Mouse (Mus musculus): ENCODE data around the gene Ncf2. TPM values are rescaled to one million over a fixed set of nuclear protein-coding genes. Genes with fewer than 3 reads are reported as not detected.
A peak's percentile ranks its signal among the peaks of the same experiment; 100 is the strongest.
"Not testable (repeated sequence)": the region's sequence is repeated elsewhere in the genome, so short reads cannot be mapped to it uniquely, and the experiment has no call there.

Ncf2 gene
- polyA plus RNA-seq, 1 experiment from 2014 or later, result 6.1 TPM

DNA sequence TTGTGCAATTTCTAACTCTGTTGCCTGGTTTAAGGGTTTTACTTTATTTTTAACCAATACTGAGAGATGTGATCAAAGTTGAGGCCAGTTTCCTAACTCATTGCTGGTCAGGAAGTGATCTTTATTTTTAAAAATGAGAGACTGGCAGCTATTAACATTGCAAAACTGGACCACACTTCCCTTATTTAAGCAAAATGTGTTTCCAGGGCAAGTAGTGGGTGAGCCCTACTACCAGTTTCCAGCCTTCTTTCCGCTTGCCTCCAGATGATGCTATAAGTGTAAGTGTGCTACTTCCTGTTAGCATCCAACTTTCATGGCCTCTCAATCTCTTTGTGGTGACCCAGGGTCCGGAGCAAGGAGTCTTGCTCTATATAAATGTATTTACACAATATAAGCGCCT, 25.4 kb upstream of the Ncf2 start:
- not testable (repeated sequence) for H3K27me3 ChIP-seq (replicated peaks; ENCODE audit: control insufficient read depth, insufficient read depth, low read length); DNase-seq (ENCODE audit: low spot score); H3K4me3 ChIP-seq (ENCODE audit: low read depth, low read length); ATAC-seq (replicated peaks; ENCODE audit: low FRiP score, low TSS enrichment, low read depth); H3K4me2 ChIP-seq (ENCODE audit: low read length); H3K27ac ChIP-seq (ENCODE audit: low read depth); H3K9ac ChIP-seq (ENCODE audit: low read length); H3K9me3 ChIP-seq (ENCODE audit: control insufficient read depth, low read length); H3K4me1 ChIP-seq (replicated peaks; ENCODE audit: control insufficient read depth, insufficient read depth, low read length)
- peaks cover 65% of the 10 kb centered on the region for H3K36me3 ChIP-seq (ENCODE audit: control insufficient read depth, insufficient read depth, low read length)
- 82% methylated on average over 3 of the region's 3 CpGs for WGBS

GRCm38 (mm10) chr1:152779071-152779737, 20.8 kb upstream of the Ncf2 start:
- Histone ChIP-seq H3K27ac (ENCODE audit: low read depth) (no peak overlapping the region), H3K9ac (ENCODE audit: low read length) (no peak overlapping the region), H3K9me3 (ENCODE audit: control insufficient read depth, low read length) (no peaks in the 10 kb centered on the region), H3K4me3 (ENCODE audit: low read depth, low read length) (no peak overlapping the region), H3K27me3 (replicated peaks; ENCODE audit: control insufficient read depth, insufficient read depth, low read length) (no peaks in the 10 kb centered on the region), H3K36me3 (ENCODE audit: control insufficient read depth, insufficient read depth, low read length) (peaks cover 24% of the 10 kb centered on the region), H3K4me1 (replicated peaks; ENCODE audit: control insufficient read depth, insufficient read depth, low read length) (no peaks in the 10 kb centered on the region), H3K4me2 (ENCODE audit: low read length) (no peak overlapping the region)
- 38% methylated on average over 10 of the region's 10 CpGs for whole genome bisulfite sequencing
- DNase-seq (ENCODE audit: low spot score) (peak; percentile 83), ATAC-seq (replicated peaks; ENCODE audit: low FRiP score, low TSS enrichment, low read depth) (peak; percentile 67; the same call in 1 of the 2 replicates)

GRCm38 (mm10) chr1:152784620-152785019, 15.4 kb upstream of the Ncf2 start:
- H3K4me3 ChIP-seq (ENCODE audit: low read depth, low read length), result no peak overlapping the region
- H3K9me3 ChIP-seq (ENCODE audit: control insufficient read depth, low read length), result no peaks in the 10 kb centered on the region
- ATAC-seq (replicated peaks; ENCODE audit: low FRiP score, low TSS enrichment, low read depth) (no peak), DNase-seq (ENCODE audit: low spot score) (no peak)
- no peak overlapping the region for H3K9ac ChIP-seq (ENCODE audit: low read length)
- H3K27ac ChIP-seq (ENCODE audit: low read depth), result no peak overlapping the region
- H3K36me3 ChIP-seq (ENCODE audit: control insufficient read depth, insufficient read depth, low read length), result no peaks in the 10 kb centered on the region
- 92% methylated on average over 8 of the region's 8 CpGs for WGBS
- H3K27me3 ChIP-seq (replicated peaks; ENCODE audit: control insufficient read depth, insufficient read depth, low read length), result no peaks in the 10 kb centered on the region
- no peaks in the 10 kb centered on the region for H3K4me1 ChIP-seq (replicated peaks; ENCODE audit: control insufficient read depth, insufficient read depth, low read length)
- no peak overlapping the region for H3K4me2 ChIP-seq (ENCODE audit: low read length)

- not testable (repeated sequence) for H3K4me1 ChIP-seq (replicated peaks; ENCODE audit: control insufficient read depth, insufficient read depth, low read length)
Observed at GRCm38 (mm10) chr1:152785446-152785845, 14.5 kb upstream of the Ncf2 start.

DNA sequence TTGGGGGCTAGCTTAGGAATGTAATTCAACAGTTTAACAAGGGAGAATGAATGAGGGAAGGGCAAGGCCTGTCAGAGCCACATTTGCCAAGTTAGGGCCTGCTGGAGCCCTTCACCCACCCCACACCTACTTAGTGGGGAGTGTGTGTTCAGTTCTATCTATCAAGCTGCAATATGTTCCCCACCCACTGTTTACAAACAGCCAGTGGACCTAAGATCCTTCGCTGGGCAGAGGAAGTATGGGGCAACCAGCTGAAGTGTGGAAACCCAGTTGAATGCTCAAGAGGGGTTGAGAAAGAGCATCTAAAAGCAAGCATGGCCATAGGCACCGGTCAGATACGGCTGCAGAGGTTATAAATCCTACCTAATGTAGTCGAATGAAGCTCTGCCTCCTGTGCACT, 13.0 kb upstream of the Ncf2 start:
- Histone ChIP-seq H3K4me2 (ENCODE audit: low read length) (no peak overlapping the region), H3K4me1 (replicated peaks; ENCODE audit: control insufficient read depth, insufficient read depth, low read length) (no peaks in the 10 kb centered on the region), H3K9ac (ENCODE audit: low read length) (no peak overlapping the region), H3K4me3 (ENCODE audit: low read depth, low read length) (no peak overlapping the region), H3K36me3 (ENCODE audit: control insufficient read depth, insufficient read depth, low read length) (no peaks in the 10 kb centered on the region), H3K9me3 (ENCODE audit: control insufficient read depth, low read length) (no peaks in the 10 kb centered on the region), H3K27me3 (replicated peaks; ENCODE audit: control insufficient read depth, insufficient read depth, low read length) (no peaks in the 10 kb centered on the region), H3K27ac (ENCODE audit: low read depth) (no peak overlapping the region)
- ATAC-seq (replicated peaks; ENCODE audit: low FRiP score, low TSS enrichment, low read depth) (no peak), DNase-seq (ENCODE audit: low spot score) (no peak)
- WGBS, result 74% methylated on average over 4 of the region's 4 CpGs

More at GRCm38 (mm10) chr1:152785446-152785845, 14.5 kb upstream of the Ncf2 start:
- H3K27me3 ChIP-seq (replicated peaks; ENCODE audit: control insufficient read depth, insufficient read depth, low read length); DNase-seq (ENCODE audit: low spot score); H3K4me3 ChIP-seq (ENCODE audit: low read depth, low read length); H3K27ac ChIP-seq (ENCODE audit: low read depth); H3K9me3 ChIP-seq (ENCODE audit: control insufficient read depth, low read length); H3K9ac ChIP-seq (ENCODE audit: low read length); H3K36me3 ChIP-seq (ENCODE audit: control insufficient read depth, insufficient read depth, low read length); ATAC-seq (replicated peaks; ENCODE audit: low FRiP score, low TSS enrichment, low read depth); H3K4me2 ChIP-seq (ENCODE audit: low read length): not testable (repeated sequence)
- 78% methylated on average over 3 of the region's 3 CpGs for WGBS

- DNase-seq (ENCODE audit: low spot score) (no peak), ATAC-seq (replicated peaks; ENCODE audit: low FRiP score, low TSS enrichment, low read depth) (no peak)
- no peaks in the 10 kb centered on the region for H3K4me1 ChIP-seq (replicated peaks; ENCODE audit: control insufficient read depth, insufficient read depth, low read length)
Observed at GRCm38 (mm10) chr1:152788121-152788660, 11.8 kb upstream of the Ncf2 start.

GRCm38 (mm10) chr1:152790254-152790653, 9.7 kb upstream of the Ncf2 start:
- 24% methylated on average over 12 of the region's 12 CpGs for WGBS
- H3K4me1 ChIP-seq (replicated peaks; ENCODE audit: control insufficient read depth, insufficient read depth, low read length), result no peaks in the 10 kb centered on the region
- ATAC-seq (replicated peaks; ENCODE audit: low FRiP score, low TSS enrichment, low read depth), result peak; percentile 61
- peaks cover 2% of the 10 kb centered on the region; the same call in 1 of the 2 replicates for H3K9me3 ChIP-seq (ENCODE audit: control insufficient read depth, low read length)
- H3K27ac ChIP-seq (ENCODE audit: low read depth), result no peak overlapping the region
- no peak overlapping the region for H3K9ac ChIP-seq (ENCODE audit: low read length)
- no peaks in the 10 kb centered on the region for H3K27me3 ChIP-seq (replicated peaks; ENCODE audit: control insufficient read depth, insufficient read depth, low read length)
- DNase-seq (ENCODE audit: low spot score), result no peak
- no peaks in the 10 kb centered on the region for H3K36me3 ChIP-seq (ENCODE audit: control insufficient read depth, insufficient read depth, low read length)
- no peak overlapping the region for H3K4me3 ChIP-seq (ENCODE audit: low read depth, low read length)
- 0 out of 2 replicates have a peak overlapping the region, but pooled peaks have one; percentile 26 for H3K4me2 ChIP-seq (ENCODE audit: low read length)

More at GRCm38 (mm10) chr1:152788121-152788660, 11.8 kb upstream of the Ncf2 start:
- no peaks in the 10 kb centered on the region for H3K9me3 ChIP-seq (ENCODE audit: control insufficient read depth, low read length)
- H3K9ac ChIP-seq (ENCODE audit: low read length), result no peak overlapping the region
- no peaks in the 10 kb centered on the region for H3K27me3 ChIP-seq (replicated peaks; ENCODE audit: control insufficient read depth, insufficient read depth, low read length)
- no peak overlapping the region for H3K4me3 ChIP-seq (ENCODE audit: low read depth, low read length)
- no peak overlapping the region for H3K4me2 ChIP-seq (ENCODE audit: low read length)
- H3K27ac ChIP-seq (ENCODE audit: low read depth), result no peak overlapping the region
- WGBS, result 32% methylated on average over 4 of the region's 4 CpGs
- no peaks in the 10 kb centered on the region for H3K36me3 ChIP-seq (ENCODE audit: control insufficient read depth, insufficient read depth, low read length)

GRCm38 (mm10) chr1:152790821-152791220, 9.2 kb upstream of the Ncf2 start:
- H3K27ac ChIP-seq (ENCODE audit: low read depth), result no peak overlapping the region
- ATAC-seq (replicated peaks; ENCODE audit: low FRiP score, low TSS enrichment, low read depth), result 0 out of 2 replicates have a peak, but pooled peaks have one; percentile 45
- H3K4me3 ChIP-seq (ENCODE audit: low read depth, low read length), result no peak overlapping the region
- 17% methylated on average over 6 of the region's 6 CpGs for WGBS
- H3K4me2 ChIP-seq (ENCODE audit: low read length), result no peak overlapping the region
- H3K9me3 ChIP-seq (ENCODE audit: control insufficient read depth, low read length), result peaks cover 2% of the 10 kb centered on the region; the same call in 1 of the 2 replicates
- no peak for DNase-seq (ENCODE audit: low spot score)
- no peaks in the 10 kb centered on the region for H3K27me3 ChIP-seq (replicated peaks; ENCODE audit: control insufficient read depth, insufficient read depth, low read length)
- H3K4me1 ChIP-seq (replicated peaks; ENCODE audit: control insufficient read depth, insufficient read depth, low read length), result no peaks in the 10 kb centered on the region
- no peak overlapping the region for H3K9ac ChIP-seq (ENCODE audit: low read length)
- H3K36me3 ChIP-seq (ENCODE audit: control insufficient read depth, insufficient read depth, low read length), result no peaks in the 10 kb centered on the region

GRCm38 (mm10) chr1:152791269-152791668, 8.7 kb upstream of the Ncf2 start:
- no peak; the same call in 1 of the 2 replicates for ATAC-seq (replicated peaks; ENCODE audit: low FRiP score, low TSS enrichment, low read depth)
- 33% methylated on average over 4 of the region's 4 CpGs for WGBS
- H3K36me3 ChIP-seq (ENCODE audit: control insufficient read depth, insufficient read depth, low read length), result no peaks in the 10 kb centered on the region
- no peak overlapping the region for H3K9ac ChIP-seq (ENCODE audit: low read length)
- H3K4me1 ChIP-seq (replicated peaks; ENCODE audit: control insufficient read depth, insufficient read depth, low read length), result no peaks in the 10 kb centered on the region
- no peaks in the 10 kb centered on the region for H3K27me3 ChIP-seq (replicated peaks; ENCODE audit: control insufficient read depth, insufficient read depth, low read length)
- H3K4me3 ChIP-seq (ENCODE audit: low read depth, low read length), result no peak overlapping the region
- H3K4me2 ChIP-seq (ENCODE audit: low read length), result no peak overlapping the region
- H3K9me3 ChIP-seq (ENCODE audit: control insufficient read depth, low read length), result peaks cover 2% of the 10 kb centered on the region; the same call in 1 of the 2 replicates
- H3K27ac ChIP-seq (ENCODE audit: low read depth), result no peak overlapping the region
- no peak for DNase-seq (ENCODE audit: low spot score)
